Mouse (Mus musculus): ENCODE data around the gene Sh3bp1. TPM values are rescaled to one million over a fixed set of nuclear protein-coding genes. Genes with fewer than 3 reads are reported as not detected.

Sh3bp1 gene
- total RNA-seq, 2 experiments from 2014 or later: 32.4 to 34.4 TPM

- peak; percentile 51 to 68 for DNase-seq (ENCODE audit: low spot score in 2 of 2)
Measured at GRCm38 (mm10) chr15:78914091-78914822, 14.7 kb downstream of the Sh3bp1 start.

- no peak for DNase-seq (ENCODE audit: low spot score in 2 of 2)
Measured at GRCm38 (mm10) chr15:78914823-78915659, 15.5 kb downstream of the Sh3bp1 start.

GRCm38 (mm10) chr15:78915660-78916017 lies 16.1 kb downstream of the Sh3bp1 start:
- DNase-seq (ENCODE audit: low spot score in 2 of 2): peak; percentile 67 to 90

GRCm38 (mm10) chr15:78916052-78916826 lies 16.7 kb downstream of the Sh3bp1 start:
- peak in 1 of 2 experiments; percentile 62 for DNase-seq (ENCODE audit: low spot score in 2 of 2)

GRCm38 (mm10) chr15:78918126-78918525 lies 18.6 kb downstream of the Sh3bp1 start:
- no peak for DNase-seq (ENCODE audit: low spot score in 2 of 2)

- DNase-seq (ENCODE audit: low spot score in 2 of 2): no peak
Measured at GRCm38 (mm10) chr15:78919914-78920313, 20.3 kb downstream of the Sh3bp1 start.

- DNase-seq (ENCODE audit: low spot score in 2 of 2): no peak
Measured at GRCm38 (mm10) chr15:78922700-78923099, 23.1 kb downstream of the Sh3bp1 start.

GRCm38 (mm10) chr15:78923585-78923984 lies 24.0 kb downstream of the Sh3bp1 start:
- DNase-seq (ENCODE audit: low spot score in 2 of 2): no peak

GRCm38 (mm10) chr15:78925129-78925528 lies 25.6 kb downstream of the Sh3bp1 start:
- DNase-seq (ENCODE audit: low spot score in 2 of 2): no peak

GRCm38 (mm10) chr15:78926021-78926919 lies 26.7 kb downstream of the Sh3bp1 start, which contains the start of gene Lgals1:
Gene Lgals1, plus strand, starts transcription at chr15:78926725.
- DNase-seq (ENCODE audit: low spot score in 2 of 2): peak in 1 of 2 experiments; percentile 41

GRCm38 (mm10) chr15:78927021-78927787 lies 27.6 kb downstream of the Sh3bp1 start:
- no peak for DNase-seq (ENCODE audit: low spot score in 2 of 2)

- DNase-seq (ENCODE audit: low spot score in 2 of 2): no peak
Measured at GRCm38 (mm10) chr15:78927788-78928457, 28.4 kb downstream of the Sh3bp1 start.

GRCm38 (mm10) chr15:78928539-78928938 lies 29.0 kb downstream of the Sh3bp1 start:
- DNase-seq (ENCODE audit: low spot score in 2 of 2): no peak

- DNase-seq (ENCODE audit: low spot score in 2 of 2): no peak
Measured at GRCm38 (mm10) chr15:78930192-78930706, 30.7 kb downstream of the Sh3bp1 start.

- DNase-seq (ENCODE audit: low spot score in 2 of 2): no peak
Measured at GRCm38 (mm10) chr15:78930801-78931426, 31.3 kb downstream of the Sh3bp1 start.

GRCm38 (mm10) chr15:78931577-78931976 lies 32.0 kb downstream of the Sh3bp1 start:
- peak in 1 of 2 experiments; percentile 52 for DNase-seq (ENCODE audit: low spot score in 2 of 2)

GRCm38 (mm10) chr15:78934784-78935320 lies 35.3 kb downstream of the Sh3bp1 start, which contains the start of gene Nol12:
Gene Nol12, plus strand, starts transcription at chr15:78934933.
- peak; percentile 79 to 94 for DNase-seq (ENCODE audit: low spot score in 2 of 2)

- DNase-seq (ENCODE audit: low spot score in 2 of 2): no peak
Measured at GRCm38 (mm10) chr15:78936403-78936802, 36.8 kb downstream of the Sh3bp1 start.

Data from layer of hippocampus, adult 18-20 months (tissue).